Mouse (Mus musculus) CD4-positive, CD25-positive, alpha-beta regulatory T cell, adult 9 weeks (primary cell): Measurements from ENCODE around the gene Knop1. TPM values are rescaled to one million over a fixed set of nuclear protein-coding genes. Genes with fewer than 3 reads are reported as not detected.

Source experiments
- polyA plus RNA-seq: library from polyadenylated mRNA; unstranded; fragments of 100-300 nt; shearing (Covaris generic); gene quantifications from one replicate; pipeline ENCODE4 v1.2.1, GENCODE M21; 2017

Knop1 gene
- 46.1 TPM for polyA plus RNA-seq

GRCm38 (mm10) chr7:118855877-118856304 is at the start of gene Knop1:
TSS of gene Knop1 (minus strand) at chr7:118856254.

GRCm38 (mm10) chr7:118855171-118855876 is 730 bp downstream of the Knop1 start, which contains the start of gene Iqck:
TSS of gene Iqck (plus strand) at chr7:118855752.

Other genes starting within 250 kb of the Knop1 start
- 15.7 TPM for gene Gde1, start 150.5 kb downstream of the Knop1 start, polyA plus RNA-seq
- 6.7 TPM for gene Ccp110, start 143.7 kb downstream of the Knop1 start, polyA plus RNA-seq
- 102 TPM for gene Vps35l, start 116.0 kb downstream of the Knop1 start, polyA plus RNA-seq
- gene Iqck, start 502 bp downstream of the Knop1 start, polyA plus RNA-seq: 0.62 TPM
- 1.6 TPM for gene Gprc5b, start 139.0 kb upstream of the Knop1 start, polyA plus RNA-seq